Mouse (Mus musculus): Measurements from ENCODE around the gene Cdadc1. TPM values are rescaled to one million over a fixed set of nuclear protein-coding genes. Genes with fewer than 3 reads are reported as not detected.

Cdadc1 gene
- 30.3 TPM for polyA plus RNA-seq (2014; fragmentation: Illumina TruSeq; extraction: RNeasy Lipid Tissue Mini Kit (QIAGEN cat#74804); ENCODE audit: low read depth, low replicate concordance)

GRCm38 (mm10) chr14:59597398-59598259 lies at the start of gene Cdadc1:
Gene Cdadc1 (minus strand): TSS chr14:59597959.

GRCm38 (mm10) chr14:59625158-59625805 lies 27.5 kb upstream of the Cdadc1 start, which contains the start of gene Shisa2:
Gene Shisa2 (plus strand): TSS chr14:59625308.

Other genes with a start within 250 kb of the Cdadc1 start
- gene Phf11d, start 232.5 kb downstream of the Cdadc1 start, polyA plus RNA-seq (2014; fragmentation: Illumina TruSeq; extraction: RNeasy Lipid Tissue Mini Kit (QIAGEN cat#74804); ENCODE audit: low read depth, low replicate concordance), result 8.0 TPM
- 1.6 TPM for gene Phf11c, start 202.6 kb downstream of the Cdadc1 start, polyA plus RNA-seq (2014; fragmentation: Illumina TruSeq; extraction: RNeasy Lipid Tissue Mini Kit (QIAGEN cat#74804); ENCODE audit: low read depth, low replicate concordance)
- 4.9 TPM for gene Setdb2, start 157.1 kb downstream of the Cdadc1 start, polyA plus RNA-seq (2014; fragmentation: Illumina TruSeq; extraction: RNeasy Lipid Tissue Mini Kit (QIAGEN cat#74804); ENCODE audit: low read depth, low replicate concordance)
- 42.5 TPM for gene Cab39l, start 157.0 kb downstream of the Cdadc1 start, polyA plus RNA-seq (2014; fragmentation: Illumina TruSeq; extraction: RNeasy Lipid Tissue Mini Kit (QIAGEN cat#74804); ENCODE audit: low read depth, low replicate concordance)
- gene Shisa2, start 27.3 kb upstream of the Cdadc1 start, polyA plus RNA-seq (2014; fragmentation: Illumina TruSeq; extraction: RNeasy Lipid Tissue Mini Kit (QIAGEN cat#74804); ENCODE audit: low read depth, low replicate concordance), result 16.9 TPM